Mouse (Mus musculus): ENCODE data around the gene Tceanc2.
A peak's percentile ranks its signal among the peaks of the same experiment; 100 is the strongest.

Gene Tceanc2

GRCm38 (mm10) chr4:107178182-107178829 is 610 bp downstream of the Tceanc2 start, which contains the start of gene Tmem59:
Gene Tmem59 (plus strand): TSS chr4:107178399.
- peak; percentile 93 to 95 for DNase-seq (ENCODE audit: low spot score in 2 of 2)

- no peak for DNase-seq (ENCODE audit: low spot score in 2 of 2)
Observed at GRCm38 (mm10) chr4:107177506-107177905, 1.4 kb downstream of the Tceanc2 start.

- DNase-seq (ENCODE audit: low spot score in 2 of 2), result no peak
Observed at GRCm38 (mm10) chr4:107167798-107168197, 11.1 kb downstream of the Tceanc2 start.

- DNase-seq (ENCODE audit: low spot score in 2 of 2), result no peak
Observed at GRCm38 (mm10) chr4:107166700-107167099, 12.2 kb downstream of the Tceanc2 start.

- DNase-seq (ENCODE audit: low spot score in 2 of 2), result peak; percentile 82 to 85
Observed at GRCm38 (mm10) chr4:107163756-107164587, 14.9 kb downstream of the Tceanc2 start.

- DNase-seq (ENCODE audit: low spot score in 2 of 2), result peak; percentile 49 to 53
Observed at GRCm38 (mm10) chr4:107163341-107163740, 15.6 kb downstream of the Tceanc2 start.

GRCm38 (mm10) chr4:107160181-107160580 is 18.7 kb downstream of the Tceanc2 start:
- no peak for DNase-seq (ENCODE audit: low spot score in 2 of 2)

GRCm38 (mm10) chr4:107159166-107159773 is 19.6 kb downstream of the Tceanc2 start:
- DNase-seq (ENCODE audit: low spot score in 2 of 2), result no peak

- DNase-seq (ENCODE audit: low spot score in 2 of 2), result no peak
Observed at GRCm38 (mm10) chr4:107156983-107157401, 21.9 kb downstream of the Tceanc2 start.

GRCm38 (mm10) chr4:107152571-107152970 is 26.3 kb downstream of the Tceanc2 start:
- DNase-seq (ENCODE audit: low spot score in 2 of 2), result no peak

GRCm38 (mm10) chr4:107150991-107151390 is 27.9 kb downstream of the Tceanc2 start:
- peak; percentile 52 to 59 for DNase-seq (ENCODE audit: low spot score in 2 of 2)

- DNase-seq (ENCODE audit: low spot score in 2 of 2), result no peak
Observed at GRCm38 (mm10) chr4:107143511-107143910, 35.4 kb downstream of the Tceanc2 start.

GRCm38 (mm10) chr4:107139836-107140631 is 38.9 kb downstream of the Tceanc2 start:
- DNase-seq (ENCODE audit: low spot score in 2 of 2), result no peak

- DNase-seq (ENCODE audit: low spot score in 2 of 2), result no peak
Observed at GRCm38 (mm10) chr4:107138948-107139835, 39.7 kb downstream of the Tceanc2 start.

GRCm38 (mm10) chr4:107136531-107136930 is 42.4 kb downstream of the Tceanc2 start:
- no peak for DNase-seq (ENCODE audit: low spot score in 2 of 2)

- DNase-seq (ENCODE audit: low spot score in 2 of 2), result no peak
Observed at GRCm38 (mm10) chr4:107135663-107136062, 43.3 kb downstream of the Tceanc2 start.

- DNase-seq (ENCODE audit: low spot score in 2 of 2), result no peak
Observed at GRCm38 (mm10) chr4:107134891-107135290, 44.0 kb downstream of the Tceanc2 start.

- peak; percentile 37 to 41 for DNase-seq (ENCODE audit: low spot score in 2 of 2)
Observed at GRCm38 (mm10) chr4:107130534-107130933, 48.4 kb downstream of the Tceanc2 start.

- no peak for DNase-seq (ENCODE audit: low spot score in 2 of 2)
Observed at GRCm38 (mm10) chr4:107129373-107129772, 49.5 kb downstream of the Tceanc2 start.

- no peak for DNase-seq (ENCODE audit: low spot score in 2 of 2)
Observed at GRCm38 (mm10) chr4:107127901-107128669, 50.8 kb downstream of the Tceanc2 start.

Data from right cerebral cortex, adult 2 months (tissue).